9 mouse cellular contexts compared by ENCODE assay signal in genomic region chr1:185969231-185969630, GRCm38 (mm10).
DNase-seq lines count a peak whose midpoint lies in the region; ATAC-seq lines count a peak whose summit lies in the region.
"Had no signal": no experiment of that assay in that cellular context is flagged by ENCODE, and none has a peak within 500 bp of the region (broad histone marks: within the 10 kb centered on the region; RNA-seq: fewer than 3 reads in every experiment).

No protein-coding gene starts in this region.

- peaks cover 26% of the 10 kb centered on the region for H3K9me3 ChIP-seq in megakaryocyte, embryonic 14.5 days
- no peaks in the 10 kb centered on the region for H3K9me3 ChIP-seq in kidney, embryonic 16.5 days (ENCODE audit: low read length)
- H3K9me3 ChIP-seq in liver, embryonic 12.5 days (replicated peaks): no peaks in the 10 kb centered on the region

- WGBS in kidney, embryonic 16.5 days: 12% methylated on average over 2 of the region's 2 CpGs
- 43% methylated on average over 2 of the region's 2 CpGs for WGBS in liver, embryonic 12.5 days (ENCODE audit: insufficient replicate concordance)

- intact Hi-C loops in gastrocnemius, postnatal 14 days (cut with DNase I; ENCODE audit: low total_unique reads): no loop called here

- no peaks in the 10 kb centered on the region for H3K36me3 ChIP-seq in megakaryocyte, embryonic 14.5 days (replicated peaks; ENCODE audit: low read length)
- H3K36me3 ChIP-seq in kidney, embryonic 16.5 days (ENCODE audit: insufficient read depth, low read length): no peaks in the 10 kb centered on the region
- no peaks in the 10 kb centered on the region for H3K36me3 ChIP-seq in liver, embryonic 12.5 days

- peak; percentile 61 for DNase-seq in gastrocnemius, postnatal 14 days
- peak; percentile 58 for DNase-seq in mesoderm, embryonic 11.5 days (ENCODE audit: low read depth, low spot score)
- no peak for DNase-seq in cerebellum, postnatal 36 days

- no peak overlapping the region for H3K27ac ChIP-seq in kidney, embryonic 16.5 days (ENCODE audit: low read length)
- H3K27ac ChIP-seq in liver, embryonic 12.5 days: no peak overlapping the region

- no peak overlapping the region for H3K9ac ChIP-seq in kidney, embryonic 16.5 days (replicated peaks; ENCODE audit: low read length)
- H3K9ac ChIP-seq in liver, embryonic 12.5 days: no peak overlapping the region

- peak overlapping the region; percentile 9 for H3K4me3 ChIP-seq in megakaryocyte, embryonic 14.5 days (replicated peaks)
- H3K4me3 ChIP-seq in kidney, embryonic 16.5 days (ENCODE audit: low read length): no peak overlapping the region
- H3K4me3 ChIP-seq in liver, embryonic 12.5 days: no peak overlapping the region

- H3K27me3 ChIP-seq in megakaryocyte, embryonic 14.5 days (replicated peaks): no peaks in the 10 kb centered on the region
- no peaks in the 10 kb centered on the region for H3K27me3 ChIP-seq in kidney, embryonic 16.5 days (ENCODE audit: insufficient read depth, low read length)
- H3K27me3 ChIP-seq in liver, embryonic 12.5 days (replicated peaks): no peaks in the 10 kb centered on the region

- no peak overlapping the region for H3K4me2 ChIP-seq in kidney, embryonic 16.5 days (replicated peaks; ENCODE audit: low read depth, low read length)
- H3K4me2 ChIP-seq in liver, embryonic 12.5 days: no peak overlapping the region
- H3K4me2 ChIP-seq: midbrain, embryonic 11.5 days had no signal

- H3K4me1 ChIP-seq in megakaryocyte, embryonic 14.5 days: no peaks in the 10 kb centered on the region
- H3K4me1 ChIP-seq in kidney, embryonic 16.5 days (ENCODE audit: insufficient read depth, low read length): peaks cover 9% of the 10 kb centered on the region; the same call in 1 of the 2 replicates
- no peaks in the 10 kb centered on the region for H3K4me1 ChIP-seq in liver, embryonic 12.5 days

- no peak for ATAC-seq in megakaryocyte, adult 5-6 weeks (ENCODE audit: poor library complexity, severe bottlenecking)
- ATAC-seq in kidney, embryonic 16.5 days (ENCODE audit: low FRiP score, low TSS enrichment): peak; percentile 95
- no peak for ATAC-seq in activated CD4-positive, CD25-positive, alpha-beta regulatory T cell, adult 4 months
- no peak for ATAC-seq in liver, embryonic 12.5 days

Comparison
In these comparisons a context has a peak if more than half of its experiments do, and no peak if none do; other contexts are left out.
1. DNase-seq: peak in gastrocnemius, postnatal 14 days (single experiment) and mesoderm, embryonic 11.5 days (single experiment); none in cerebellum, postnatal 36 days (0 of 2).